Mouse (Mus musculus): ENCODE results near the gene Rab25.

- TF ChIP-seq EP300 (IDR thresholded peaks at IDR 0.05; ENCODE audit: low read depth) (no peak), CTCF (IDR thresholded peaks at IDR 0.05; ENCODE audit: low read depth) (no peak)
These were observed 31.7 kb downstream of the Rab25 start for GRCm38 (mm10) chr3:88516407-88516806.

Measured in liver, postnatal 0 days (tissue).